Mouse (Mus musculus) neural tube, embryonic 10.5 days (tissue): ENCODE results near the gene Polr2l.

ENCODE experiments used
- DNase-seq: peaks from one replicate; pipeline ENCODE4 v3.0.0-alpha.2; 2017; ENCODE audit warnings: low spot score; ENCODE audit errors: extremely low spot score

Polr2l gene

DNA sequence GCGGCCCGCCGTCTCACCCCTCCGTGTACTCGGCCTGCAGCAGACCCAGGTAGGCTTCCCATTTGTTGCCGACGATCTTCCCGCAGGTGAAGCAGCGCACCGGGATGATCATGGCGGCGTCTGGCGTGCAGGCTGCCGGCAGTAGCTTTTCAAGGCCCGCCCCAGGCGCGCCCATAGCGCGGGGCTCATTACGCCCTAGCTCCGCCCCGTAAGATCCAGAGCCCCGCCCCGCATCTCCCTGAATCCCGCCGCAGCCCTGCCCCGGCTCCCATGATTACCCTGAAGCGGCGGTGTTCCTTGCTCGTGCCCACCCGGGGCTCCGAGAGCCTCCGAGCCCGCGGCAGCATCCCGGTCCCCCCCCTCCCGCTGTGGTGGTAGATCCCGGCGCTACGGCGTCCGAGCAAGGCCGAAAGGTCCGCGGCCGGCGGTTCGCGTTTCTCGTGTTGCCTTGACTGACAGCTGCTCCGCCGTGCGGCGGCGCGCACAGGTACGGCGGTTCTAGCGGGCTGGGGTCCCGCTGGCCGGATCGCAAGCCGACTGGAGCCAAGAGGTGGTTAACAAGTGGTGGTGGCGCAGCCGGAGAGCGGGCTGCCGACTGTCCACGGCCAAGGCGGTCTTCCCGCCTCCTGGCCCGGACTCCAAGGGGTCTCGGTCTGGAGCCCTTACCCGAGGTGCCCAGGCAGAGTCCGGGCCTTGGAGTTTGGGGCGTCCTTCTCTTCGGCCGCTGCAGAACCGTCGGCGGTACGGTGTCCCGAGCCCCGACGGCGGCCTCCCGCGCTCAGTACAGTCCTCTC lies at the start of gene Polr2l, which contains the start of gene Tspan4:
TSS of gene Polr2l (minus strand) at position 122 of the 794 bp plus-strand sequence.
TSS of gene Tspan4 (plus strand) at position 230 of the 794 bp plus-strand sequence.
- peak; percentile 94 for DNase-seq

DNA sequence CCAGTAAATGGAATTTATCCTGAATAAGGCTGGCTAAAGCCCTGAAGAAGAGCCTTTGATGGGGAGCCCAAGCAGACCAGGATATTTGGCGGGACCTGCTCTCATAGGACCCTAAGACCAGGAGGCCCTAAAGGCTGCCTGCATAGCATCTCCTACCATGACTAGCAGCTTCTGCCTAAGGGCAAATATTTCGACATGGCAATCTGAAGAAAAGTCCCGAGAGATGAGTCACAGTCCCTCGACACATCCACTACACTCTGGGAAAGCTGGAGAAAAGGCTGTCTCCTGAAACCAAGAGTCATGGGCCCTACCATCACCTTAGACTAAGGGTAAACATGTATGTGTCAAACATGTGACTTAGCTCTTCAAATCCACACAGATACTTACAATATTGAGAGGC lies 49.3 kb upstream of the Polr2l start:
- no peak for DNase-seq

DNA sequence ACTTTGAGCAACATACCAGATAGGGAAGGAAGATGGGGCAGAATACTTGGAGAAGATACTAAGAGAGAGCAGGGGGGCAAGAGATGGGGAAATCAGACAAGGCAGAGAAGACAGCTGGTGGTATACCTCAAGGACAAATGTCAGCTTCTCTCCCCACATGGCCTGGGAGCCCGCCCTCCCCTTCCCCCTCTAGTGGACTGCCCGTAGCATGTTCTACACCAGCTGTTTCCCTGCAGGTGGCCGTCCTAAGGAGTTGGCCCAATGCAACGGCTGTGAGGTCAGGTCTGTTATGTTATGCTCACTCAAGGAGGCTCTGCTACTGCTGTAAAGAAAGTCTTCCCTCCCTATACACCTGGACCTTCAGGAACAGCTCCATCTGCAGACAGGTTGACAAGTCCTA lies 48.1 kb upstream of the Polr2l start:
- no peak for DNase-seq

DNA sequence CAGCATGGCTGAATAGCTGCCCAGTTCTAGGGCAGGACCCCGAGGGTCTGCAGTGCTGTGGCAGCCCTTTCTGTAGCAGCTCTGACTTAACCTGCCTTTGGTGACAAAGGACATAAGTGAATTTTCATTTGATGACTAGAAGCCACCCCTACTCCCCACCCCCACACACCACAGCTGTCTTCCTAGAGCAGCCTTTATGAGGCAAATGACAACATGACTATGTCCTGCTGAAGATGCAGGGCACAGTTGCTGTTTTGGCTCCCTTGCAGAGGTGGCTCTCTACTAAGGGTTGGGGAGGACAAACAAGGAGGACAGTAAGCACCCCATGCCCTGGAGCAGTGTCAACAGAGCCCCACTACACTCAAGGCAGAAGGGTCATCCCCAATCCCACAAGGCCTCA lies 44.9 kb upstream of the Polr2l start:
- DNase-seq, result no peak

DNA sequence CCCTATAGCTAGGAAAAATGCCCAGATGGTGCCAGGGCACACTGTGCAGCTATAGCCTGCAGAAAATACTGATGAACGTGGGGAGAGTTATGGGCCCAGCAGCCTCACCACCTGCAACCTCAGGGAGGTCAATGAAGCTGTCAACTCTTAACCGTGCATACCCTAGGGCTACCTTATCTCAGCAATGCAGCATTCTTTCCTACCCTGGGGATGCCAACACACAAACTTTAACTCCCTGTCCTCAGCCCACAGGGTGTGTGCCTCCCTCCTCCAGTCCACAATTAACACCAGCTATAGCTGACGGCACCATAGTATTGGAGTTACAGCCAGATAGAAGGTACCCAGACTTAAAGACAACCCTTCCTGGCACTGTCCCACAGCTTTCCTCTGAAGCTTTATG lies 44.0 kb upstream of the Polr2l start:
- DNase-seq, result no peak

DNA sequence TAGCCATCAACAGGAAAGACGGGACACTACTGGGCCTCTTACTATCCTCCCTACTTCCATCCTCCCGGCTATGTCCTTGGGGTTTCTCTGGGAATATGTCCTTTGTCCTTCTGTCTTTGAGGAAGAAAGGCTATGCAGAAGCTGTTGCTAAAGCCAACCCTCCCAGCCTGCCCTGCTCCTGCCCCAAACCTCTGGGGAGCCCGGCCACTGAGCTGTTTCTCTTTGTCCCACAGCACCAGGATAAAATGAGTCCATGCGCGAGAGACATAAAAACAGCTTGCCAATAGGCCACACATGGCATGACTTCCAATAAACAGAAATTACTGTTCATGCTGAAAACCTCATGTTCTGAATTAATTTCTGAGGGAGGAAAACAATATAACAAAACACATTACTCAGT lies 43.4 kb upstream of the Polr2l start:
- DNase-seq, result no peak

DNA sequence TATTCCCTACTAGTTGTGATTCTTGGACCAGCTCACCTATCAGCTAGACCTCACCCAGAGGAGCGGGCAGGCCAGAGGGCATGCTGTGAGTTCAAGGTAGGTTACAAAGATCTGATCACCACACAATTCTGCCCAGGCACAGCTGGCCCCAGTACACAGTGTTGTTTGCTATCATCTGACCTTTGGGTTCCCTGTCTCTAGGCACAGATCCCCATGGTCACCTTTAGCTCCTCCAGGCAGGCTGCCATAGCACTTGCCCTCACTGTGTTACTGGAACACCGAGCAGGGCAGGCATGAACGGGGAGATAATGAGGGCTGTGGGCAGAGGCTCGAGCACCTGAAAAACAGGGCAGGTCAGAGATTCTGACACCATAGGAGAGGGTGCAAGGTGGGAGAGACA lies 42.7 kb upstream of the Polr2l start:
- no peak for DNase-seq

DNA sequence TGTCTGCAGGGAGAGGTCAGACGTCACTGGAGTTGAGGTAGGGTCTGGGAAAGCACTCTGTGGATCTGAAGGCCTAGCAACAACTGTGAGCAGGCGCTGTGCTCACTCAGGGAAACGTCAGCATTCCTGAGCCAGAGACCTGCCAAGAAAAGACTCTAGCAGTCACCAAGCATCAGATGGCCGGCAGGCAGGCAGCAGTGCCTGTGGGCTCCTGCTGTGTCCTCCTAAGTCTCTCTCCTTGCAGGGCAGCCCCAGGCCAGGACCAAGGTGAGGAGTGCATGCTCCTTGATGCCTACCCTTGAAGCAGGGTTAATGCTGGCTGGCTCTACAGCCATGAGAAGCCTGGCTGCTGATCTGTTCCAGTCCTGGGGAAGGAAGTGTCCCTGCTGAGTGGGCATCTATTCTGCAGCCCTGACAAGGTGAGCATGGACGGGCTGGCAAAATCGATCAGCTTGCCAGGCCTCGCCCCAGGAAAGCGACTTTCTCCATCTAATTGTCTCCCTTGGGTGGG lies 35.8 kb upstream of the Polr2l start:
- DNase-seq, result no peak

DNA sequence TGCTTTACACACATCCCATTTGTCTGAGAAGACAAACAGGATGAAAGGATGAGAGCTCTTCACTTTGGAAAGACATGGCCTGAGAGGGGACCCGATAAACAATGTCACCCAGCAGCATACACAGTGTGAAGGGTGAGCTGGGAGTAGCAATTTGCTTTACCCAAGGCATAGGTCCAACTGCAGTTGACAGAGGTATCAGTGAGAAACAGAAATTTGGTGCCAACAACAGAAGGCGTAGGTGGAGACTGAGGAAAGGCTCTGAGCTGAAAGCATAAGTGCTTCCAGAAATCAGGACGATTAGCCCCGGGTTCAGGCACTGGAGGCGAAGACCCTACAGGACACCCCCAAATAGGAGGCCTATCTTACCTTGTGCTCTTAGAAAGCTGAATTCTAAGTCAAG lies 35.3 kb upstream of the Polr2l start:
- no peak for DNase-seq

DNA sequence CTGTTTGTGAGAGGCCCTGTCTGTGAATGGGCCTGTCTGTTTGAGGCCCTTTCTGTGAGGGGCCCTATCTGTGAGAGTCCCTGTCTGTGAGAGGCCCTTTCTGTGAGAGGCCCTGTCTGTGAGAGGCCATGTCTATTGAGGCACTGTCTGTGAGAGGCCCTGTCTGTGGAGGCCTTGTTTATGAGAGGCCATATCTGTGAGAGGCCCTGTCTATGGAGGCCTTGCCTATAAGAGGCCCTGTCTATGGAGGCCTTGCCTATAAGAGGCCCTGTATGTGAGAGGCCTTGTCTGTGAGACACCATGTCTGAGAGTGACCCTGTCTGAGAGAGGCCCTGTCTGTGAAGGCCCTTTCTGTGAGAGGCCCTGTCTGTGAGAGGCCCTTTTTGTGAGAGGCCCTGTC lies 33.2 kb upstream of the Polr2l start:
- no peak for DNase-seq

DNA sequence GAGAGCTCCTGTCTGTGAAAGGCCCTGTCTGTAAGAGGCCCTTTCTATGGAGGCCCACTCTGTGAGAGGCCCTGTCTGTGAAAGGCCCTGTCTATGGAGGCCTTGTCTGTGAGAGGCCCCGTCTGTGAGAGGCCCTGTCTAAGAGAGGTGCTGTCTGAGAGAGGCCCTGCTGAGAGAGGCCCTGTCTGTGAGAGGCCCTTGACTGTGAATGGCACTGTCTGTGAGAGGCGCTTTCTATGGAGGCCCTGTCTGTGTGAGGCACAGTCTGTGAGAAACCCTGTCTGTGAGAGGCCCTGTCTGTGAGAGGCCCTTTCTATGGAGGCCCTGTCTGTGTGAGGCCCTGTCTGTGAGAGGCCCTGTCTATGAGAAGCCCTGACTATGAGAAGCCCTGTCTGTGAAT lies 31.3 kb upstream of the Polr2l start:
- no peak for DNase-seq

DNA sequence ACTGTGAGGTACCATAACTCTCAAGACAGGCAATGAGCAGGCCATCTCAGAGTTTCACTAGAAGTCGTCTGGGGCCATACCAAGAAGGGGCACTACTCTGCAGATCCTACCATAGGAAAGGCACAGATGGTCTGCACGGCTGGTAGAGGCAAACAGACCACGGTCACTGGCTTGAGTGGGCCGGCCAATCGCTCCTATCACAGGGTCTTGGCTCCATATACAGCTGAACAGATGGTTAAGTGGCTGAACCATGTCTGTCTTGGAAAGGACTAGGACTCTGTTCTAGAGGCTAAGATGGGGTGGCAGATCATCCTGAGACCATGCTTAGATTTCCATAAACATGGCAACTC lies 27.6 kb upstream of the Polr2l start:
- no peak for DNase-seq

DNA sequence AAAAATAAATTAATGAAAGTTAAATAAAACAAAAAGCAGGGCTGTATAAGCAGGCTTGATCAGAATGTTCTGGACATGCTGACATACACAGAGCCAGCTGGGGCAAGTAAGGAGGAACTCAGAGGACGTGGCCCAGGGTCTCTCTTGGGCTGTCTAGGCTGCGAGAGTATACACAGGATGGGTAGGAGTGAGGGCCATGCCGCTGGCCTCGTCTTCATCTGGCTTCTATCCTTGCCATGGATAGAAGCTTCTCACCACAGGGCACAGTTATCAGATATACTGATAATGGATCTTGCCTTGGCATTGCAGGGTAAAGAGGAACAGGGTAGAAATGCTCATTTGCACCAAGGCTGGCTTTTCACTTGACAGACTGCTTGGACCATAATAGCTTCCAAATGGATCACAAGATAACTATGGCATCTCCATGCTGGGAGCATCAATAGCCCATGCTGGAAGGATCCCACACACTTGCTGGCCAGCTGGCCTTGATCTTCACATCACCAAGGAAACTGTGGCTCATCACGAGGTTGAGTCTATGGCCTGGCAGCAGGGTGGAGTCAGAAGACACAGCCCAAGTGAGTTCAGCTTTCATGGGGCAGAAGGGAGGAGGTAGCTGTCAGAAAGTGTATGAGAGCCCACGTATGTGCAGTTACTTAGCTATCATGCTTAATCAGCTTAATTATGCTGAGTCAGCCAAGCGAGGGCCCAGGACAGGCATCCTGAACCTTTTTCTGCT lies 27.1 kb upstream of the Polr2l start:
- no peak for DNase-seq

DNA sequence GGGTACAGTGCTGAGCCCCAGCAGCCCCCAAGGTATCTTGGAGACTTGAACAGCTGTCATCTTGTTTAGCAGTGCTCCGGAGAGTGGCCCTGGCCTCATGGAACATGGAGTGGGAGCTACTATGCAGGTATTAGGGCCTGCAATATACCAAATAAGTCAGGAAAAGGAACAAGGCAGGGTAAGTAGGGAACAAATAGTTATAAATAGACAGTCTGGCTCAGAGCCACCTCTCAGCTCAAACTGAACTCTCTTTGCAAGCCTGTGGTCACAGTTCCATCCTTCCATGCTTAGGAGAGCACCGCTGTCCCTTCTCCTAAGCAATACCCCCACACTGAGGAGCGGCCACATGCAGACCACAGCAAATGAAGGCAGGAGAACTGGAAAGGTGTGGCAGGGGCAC lies 22.7 kb upstream of the Polr2l start:
- no peak for DNase-seq

DNA sequence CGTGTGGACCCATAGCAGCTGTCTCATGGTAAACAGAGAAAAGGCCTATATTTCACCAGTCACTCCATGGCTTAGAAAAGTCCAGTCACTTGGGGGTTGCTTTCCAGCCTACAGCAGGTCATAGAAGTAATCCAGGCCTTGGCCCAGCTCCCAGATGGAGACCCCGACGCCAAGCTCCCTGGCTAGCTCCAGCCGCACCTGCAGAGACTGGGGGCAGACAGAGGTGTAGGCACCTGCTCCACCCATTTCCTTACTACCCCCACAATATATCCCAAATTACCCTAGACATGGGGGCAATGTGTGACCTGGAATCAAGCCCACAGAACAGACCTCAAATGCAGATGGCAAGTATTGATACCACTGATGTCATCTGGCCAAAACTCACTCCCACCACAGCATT lies 21.0 kb upstream of the Polr2l start:
- DNase-seq, result no peak

DNA sequence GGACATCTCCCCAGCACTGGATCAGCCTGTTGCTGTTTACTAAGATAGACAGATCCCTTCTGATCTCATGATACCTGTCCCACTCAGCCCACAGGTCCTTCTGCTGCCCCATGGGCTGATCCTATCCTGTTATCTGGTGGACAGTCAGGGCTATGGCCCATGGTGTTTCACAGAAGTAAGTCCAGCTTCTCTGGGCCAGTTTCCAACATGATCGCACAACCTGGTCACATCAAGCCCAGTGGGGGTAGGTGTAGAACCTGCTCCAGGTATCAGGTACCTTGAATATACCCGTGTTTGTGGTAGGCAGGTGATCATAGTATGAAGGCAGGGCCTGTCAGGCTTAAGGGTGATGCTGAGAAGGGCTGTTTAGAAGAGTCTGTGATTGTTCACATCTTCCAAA lies 20.4 kb upstream of the Polr2l start:
- DNase-seq, result no peak

DNA sequence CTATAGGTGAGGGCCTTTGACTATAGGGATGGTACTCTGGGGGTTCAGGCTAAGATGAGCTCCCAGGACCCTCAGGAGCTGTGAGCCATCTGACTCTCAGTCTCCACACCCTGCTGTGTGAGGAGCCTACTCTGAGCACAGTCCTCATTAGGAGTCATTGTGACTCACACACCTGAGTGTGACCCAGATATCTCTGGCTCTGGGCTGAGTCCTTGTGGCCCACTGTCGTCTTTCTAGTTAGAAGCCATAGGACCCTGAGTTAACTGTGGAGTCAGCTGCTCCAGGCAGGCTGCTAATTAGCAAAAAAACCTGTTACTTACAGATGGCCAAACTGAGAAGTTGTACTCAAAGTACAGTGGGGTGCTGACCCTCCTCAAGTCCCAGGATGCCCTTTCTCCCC lies 18.8 kb upstream of the Polr2l start:
- no peak for DNase-seq

DNA sequence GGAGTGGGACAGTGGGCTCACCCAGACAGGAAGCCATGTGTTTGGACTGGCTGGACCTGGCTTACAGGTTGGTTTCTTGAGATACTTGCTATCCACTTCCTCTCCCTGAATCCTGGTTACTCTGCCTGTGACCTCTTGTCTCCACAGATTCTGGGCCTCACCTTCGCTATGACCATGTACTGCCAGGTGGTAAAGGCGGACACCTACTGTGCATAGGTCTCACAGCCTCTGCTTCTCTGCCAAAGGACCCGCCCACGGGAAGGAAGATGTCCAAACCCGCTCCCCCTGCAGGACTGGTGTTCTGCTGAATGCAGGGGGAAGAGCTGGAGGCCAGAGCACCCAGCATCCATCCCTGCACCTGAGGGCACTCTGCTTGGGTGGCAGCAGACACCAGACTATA lies 17.8 kb upstream of the Polr2l start:
- no peak for DNase-seq

DNA sequence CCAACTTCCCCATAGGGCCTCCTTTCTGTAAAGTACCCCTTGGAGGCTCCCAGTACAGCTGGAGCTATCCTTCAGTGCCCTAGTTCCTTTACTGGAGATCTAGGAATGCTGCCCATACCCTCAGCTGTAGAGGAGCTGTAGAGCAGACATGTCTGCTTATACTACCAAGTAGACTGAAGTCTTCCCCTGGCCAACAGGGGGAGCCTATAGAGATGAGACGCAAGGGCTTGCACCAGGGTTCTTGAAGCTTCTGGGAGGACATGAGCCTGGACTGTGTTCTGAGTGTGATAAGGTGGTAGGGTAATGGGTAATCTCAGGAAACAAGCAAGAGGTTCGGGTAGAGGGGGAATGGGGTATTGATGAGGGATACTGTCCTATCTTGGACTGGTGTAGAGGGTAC lies 16.2 kb upstream of the Polr2l start:
- no peak for DNase-seq

DNA sequence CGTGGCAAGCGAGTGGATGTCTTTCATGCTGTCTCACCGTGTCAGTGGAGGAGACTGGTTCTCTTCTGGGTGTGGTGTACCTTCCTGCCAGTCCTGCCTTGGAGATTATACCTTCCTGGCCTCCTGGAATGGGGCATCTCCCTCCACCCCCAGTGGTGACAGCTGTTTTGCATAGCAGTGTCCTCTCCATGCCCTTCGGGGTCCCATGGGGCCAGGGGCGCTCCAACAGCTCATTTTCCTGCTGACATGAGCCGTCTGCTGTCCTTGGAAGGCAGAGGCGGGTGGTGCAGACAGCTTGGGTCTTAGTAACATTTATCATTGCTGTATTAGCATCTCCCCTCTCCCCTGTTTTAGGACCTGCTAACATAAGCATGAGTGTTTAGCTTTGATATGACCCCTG lies 12.2 kb upstream of the Polr2l start:
- DNase-seq, result no peak

DNA sequence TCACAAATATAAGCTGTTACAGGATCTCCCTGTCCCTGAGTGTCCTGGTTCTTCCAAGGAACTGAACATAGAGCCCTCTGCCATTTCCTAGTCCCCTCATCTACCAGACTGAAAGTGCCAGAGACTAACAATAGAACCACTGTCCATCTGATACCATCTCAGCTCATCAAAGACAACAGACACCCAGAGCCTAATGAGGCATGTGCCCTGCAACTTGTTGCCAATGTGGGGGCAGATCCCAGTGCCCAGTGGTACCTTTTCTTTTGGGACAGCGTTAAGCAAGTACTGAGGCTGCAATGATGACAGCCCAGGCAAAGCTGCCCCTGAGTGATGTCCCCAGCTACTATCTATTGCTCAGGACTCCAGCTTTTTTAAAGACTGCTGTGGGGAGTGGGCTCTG lies 11.3 kb upstream of the Polr2l start:
- DNase-seq, result no peak

DNA sequence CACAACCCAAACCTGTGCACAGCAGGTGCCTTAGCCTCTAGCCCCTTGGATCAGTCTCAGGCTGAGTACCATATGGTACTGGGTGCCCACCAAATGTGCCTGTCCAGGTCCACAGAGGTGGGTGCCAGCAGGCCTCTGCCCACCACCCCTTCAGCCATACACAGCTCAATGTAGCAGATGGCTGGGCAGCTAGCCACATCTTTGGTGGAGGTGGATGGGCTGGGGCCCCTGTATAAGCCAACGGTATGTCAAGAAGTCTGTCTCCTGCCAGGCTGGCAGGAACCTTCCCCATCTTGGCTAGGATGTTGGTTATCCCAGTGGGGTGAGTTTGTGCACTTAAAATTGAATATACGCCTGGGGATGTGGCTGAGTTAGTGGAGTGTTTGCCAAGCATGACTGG lies 10.7 kb upstream of the Polr2l start:
- DNase-seq, result no peak

DNA sequence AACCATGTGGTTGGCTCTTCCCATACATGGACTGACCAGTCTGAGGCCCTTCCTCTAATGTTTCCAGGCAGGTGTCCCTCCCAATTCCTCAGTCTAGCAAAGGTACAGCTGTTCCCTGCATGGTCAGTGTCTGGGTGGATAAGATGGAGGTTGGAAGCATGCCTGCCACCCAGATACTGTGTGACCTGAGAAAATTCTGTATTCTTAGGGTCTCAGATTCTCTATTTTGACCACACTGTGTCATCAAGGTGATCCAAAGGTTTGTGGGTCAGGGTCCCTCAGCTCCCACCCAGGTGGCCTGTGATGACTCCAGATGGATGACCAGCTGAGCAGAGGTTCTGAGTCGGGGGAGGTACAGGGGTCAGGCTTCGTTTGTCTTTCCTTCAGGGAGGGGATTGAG lies 10.3 kb upstream of the Polr2l start:
- DNase-seq, result no peak
